Mouse (Mus musculus) limb, embryonic 15.5 days (tissue): ENCODE measurements at regions not wholly inside any gene's neighbourhood (a gene's known extent, or its start where the extent isn't known, plus 50 kb on each side); places are given as distances from the start of the nearest gene placed in this dataset.

Experiments used
- ATAC-seq: fragments of 200-750 bp; cut with Nextera tagmentation; 2 replicates; pipeline ENCODE4 v1.8.0; 2017; ENCODE audit warnings: low read depth, moderate TSS enrichment; ENCODE audit not compliant: insufficient number of reproducible peaks, low FRiP score, low TSS enrichment
- H3K27ac ChIP-seq: fragments of 300-500 bp; sonication (generic); 2 replicates; pipeline ENCODE4 v1.5.1; 2015; ENCODE audit warnings: moderate library complexity, mild to moderate bottlenecking, inconsistent platforms
- H3K27me3 ChIP-seq: fragments of 300-500 bp; sonication (generic); 2 replicates; pipeline ENCODE4 v1.6.1; 2015; ENCODE audit warnings: inconsistent platforms
- H3K36me3 ChIP-seq: fragments of 300-500 bp; sonication (generic); 2 replicates; pipeline ENCODE4 v1.6.1; 2015; ENCODE audit warnings: inconsistent platforms
- H3K4me1 ChIP-seq: fragments of 300-500 bp; sonication (generic); 2 replicates; pipeline ENCODE4 v1.6.1; 2015; ENCODE audit warnings: inconsistent platforms
- H3K4me2 ChIP-seq: fragments of 300-500 bp; sonication (generic); 2 replicates; pipeline ENCODE4 v1.6.1; 2015; ENCODE audit warnings: mild to moderate bottlenecking, inconsistent platforms
- H3K4me3 ChIP-seq: fragments of 300-500 bp; sonication (generic); 2 replicates; pipeline ENCODE4 v1.5.1; 2015; ENCODE audit warnings: mild to moderate bottlenecking, inconsistent platforms
- H3K9ac ChIP-seq: fragments of 300-500 bp; sonication (generic); 2 replicates; pipeline ENCODE4 v1.6.1; 2015; ENCODE audit warnings: inconsistent platforms
- H3K9me3 ChIP-seq: fragments of 300-500 bp; sonication (generic); 2 replicates; pipeline ENCODE4 v1.6.1; 2016; ENCODE audit warnings: inconsistent platforms
- WGBS: fragments of 180-500 bp; shearing (Covaris S2); methylation state at CpG from one replicate; pipeline ENCODE4 v1.1.7; 2015; 5-methylcytosine and 5-hydroxymethylcytosine counted together

GRCm38 (mm10) chr14:76359837-76360410 is 54.8 kb upstream of the Tsc22d1 start:
- WGBS = 83% methylated on average over 11 of the region's 11 CpGs
- H3K27me3 ChIP-seq = no peaks in the 10 kb centered on the region
- no peak overlapping the region for H3K4me2 ChIP-seq
- H3K36me3 ChIP-seq = no peaks in the 10 kb centered on the region
- H3K9me3 ChIP-seq = no peaks in the 10 kb centered on the region
- no peak overlapping the region for H3K4me3 ChIP-seq
- no peak overlapping the region for H3K27ac ChIP-seq
- no peak for ATAC-seq
- H3K4me1 ChIP-seq = no peaks in the 10 kb centered on the region
- no peak overlapping the region for H3K9ac ChIP-seq

- H3K4me3 ChIP-seq = no peak overlapping the region
- no peaks in the 10 kb centered on the region for H3K4me1 ChIP-seq
- H3K27me3 ChIP-seq = no peaks in the 10 kb centered on the region
- H3K36me3 ChIP-seq = no peaks in the 10 kb centered on the region
- 81% methylated on average over 4 of the region's 4 CpGs for WGBS
- no peaks in the 10 kb centered on the region for H3K9me3 ChIP-seq
- H3K9ac ChIP-seq = no peak overlapping the region
- ATAC-seq = no peak
- H3K4me2 ChIP-seq = no peak overlapping the region
- no peak overlapping the region for H3K27ac ChIP-seq
These were observed 50.7 kb upstream of the Tsc22d1 start for GRCm38 (mm10) chr14:76364034-76364433.
